Mouse (Mus musculus) embryonic facial prominence, embryonic 15.5 days (tissue): Measurements from ENCODE around the gene Olfr877. TPM values are rescaled to one million over a fixed set of nuclear protein-coding genes. Genes with fewer than 3 reads are reported as not detected.

ENCODE experiments used
- ATAC-seq: fragments of 200-750 bp; cut with Nextera tagmentation; 2 replicates; pipeline ENCODE4 v1.8.0; 2017; ENCODE audit warnings: low read depth, moderate TSS enrichment; ENCODE audit not compliant: insufficient number of reproducible peaks, low FRiP score, low TSS enrichment
- H3K27ac ChIP-seq: fragments of 300-500 bp; sonication (generic); replicated peaks from 2 replicates; pipeline ENCODE4 v1.5.1; 2015; ENCODE audit warnings: mild to moderate bottlenecking, inconsistent platforms
- H3K27me3 ChIP-seq: fragments of 300-500 bp; sonication (generic); 2 replicates; pipeline ENCODE4 v1.6.1; 2015; ENCODE audit warnings: inconsistent platforms
- H3K36me3 ChIP-seq: fragments of 300-500 bp; sonication (generic); 2 replicates; pipeline ENCODE4 v1.6.1; 2015; ENCODE audit warnings: mild to moderate bottlenecking, inconsistent platforms
- H3K4me1 ChIP-seq: fragments of 300-500 bp; sonication (generic); 2 replicates; pipeline ENCODE4 v1.6.1; 2015; ENCODE audit warnings: inconsistent platforms
- H3K4me2 ChIP-seq: fragments of 300-500 bp; sonication (generic); replicated peaks from 2 replicates; pipeline ENCODE4 v1.6.1; 2015; ENCODE audit warnings: mild to moderate bottlenecking, inconsistent platforms
- H3K4me3 ChIP-seq: fragments of 300-500 bp; sonication (generic); replicated peaks from 2 replicates; pipeline ENCODE4 v1.5.1; 2015; ENCODE audit warnings: mild to moderate bottlenecking, inconsistent platforms
- H3K9ac ChIP-seq: fragments of 300-500 bp; sonication (generic); 2 replicates; pipeline ENCODE4 v1.6.1; 2015; ENCODE audit warnings: inconsistent platforms
- H3K9me3 ChIP-seq: fragments of 300-500 bp; sonication (generic); replicated peaks from 2 replicates; pipeline ENCODE4 v1.6.1; 2016; ENCODE audit warnings: inconsistent platforms
- WGBS: fragments of 180-500 bp; shearing (Covaris S2); methylation state at CpG from one replicate; pipeline ENCODE4 v1.1.7; 2015; 5-methylcytosine and 5-hydroxymethylcytosine counted together
- polyA plus RNA-seq: library from polyadenylated mRNA; unstranded; fragments of >200 nt; fragmentation: Nextera tagmentation; extraction: Ambion mirVana; gene quantifications from 2 replicates; pipeline ENCODE4 v1.2.1, GENCODE M21; 2015

Gene Olfr877
- 0.22 and 0.28 TPM in 2 replicates for polyA plus RNA-seq

GRCm38 (mm10) chr9:37853969-37854368 is at the start of gene Olfr877:
Gene Olfr877, plus strand, starts transcription at chr9:37854269.
- Histone ChIP-seq H3K9me3 (no peaks in the 10 kb centered on the region), H3K4me2 (no peak within 1 kb of the TSS), H3K9ac (no peak within 1 kb of the TSS), H3K36me3 (no peaks in the 10 kb centered on the region), H3K4me1 (no peaks in the 10 kb centered on the region), H3K4me3 (no peak within 1 kb of the TSS), H3K27ac (no peak within 1 kb of the TSS), H3K27me3 (no peaks in the 10 kb centered on the region)
- ATAC-seq = no peak
- 81% methylated on average over 4 of the region's 4 CpGs for WGBS

- no peaks in the 10 kb centered on the region for H3K27me3 ChIP-seq
- no peak overlapping the region for H3K4me3 ChIP-seq
- H3K36me3 ChIP-seq = no peaks in the 10 kb centered on the region
- H3K9ac ChIP-seq = no peak overlapping the region
- no peak overlapping the region for H3K27ac ChIP-seq
- H3K4me2 ChIP-seq = no peak overlapping the region
- ATAC-seq = no peak
- no peaks in the 10 kb centered on the region for H3K9me3 ChIP-seq
- H3K4me1 ChIP-seq = no peaks in the 10 kb centered on the region
Measured at GRCm38 (mm10) chr9:37807235-37807634, 46.8 kb upstream of the Olfr877 start.

GRCm38 (mm10) chr9:37808456-37808855 is 45.6 kb upstream of the Olfr877 start:
- Histone ChIP-seq H3K27me3 (no peaks in the 10 kb centered on the region), H3K4me2 (no peak overlapping the region), H3K9me3 (no peaks in the 10 kb centered on the region), H3K27ac (no peak overlapping the region), H3K9ac (no peak overlapping the region), H3K36me3 (no peaks in the 10 kb centered on the region), H3K4me1 (no peaks in the 10 kb centered on the region), H3K4me3 (no peak overlapping the region)
- no peak for ATAC-seq
- 86% methylated on average over 3 of the region's 3 CpGs for whole genome bisulfite sequencing

GRCm38 (mm10) chr9:37808976-37809375 is 45.1 kb upstream of the Olfr877 start:
- no peak overlapping the region for H3K27ac ChIP-seq
- H3K9ac ChIP-seq = no peak overlapping the region
- ATAC-seq = no peak
- 76% methylated on average over 2 of the region's 2 CpGs for whole genome bisulfite sequencing
- no peak overlapping the region for H3K4me3 ChIP-seq
- H3K4me1 ChIP-seq = no peaks in the 10 kb centered on the region
- no peaks in the 10 kb centered on the region for H3K27me3 ChIP-seq
- H3K36me3 ChIP-seq = no peaks in the 10 kb centered on the region
- no peak overlapping the region for H3K4me2 ChIP-seq
- no peaks in the 10 kb centered on the region for H3K9me3 ChIP-seq

- Histone ChIP-seq H3K27me3 (no peaks in the 10 kb centered on the region), H3K9ac (no peak overlapping the region), H3K4me3 (no peak overlapping the region), H3K4me1 (no peaks in the 10 kb centered on the region), H3K4me2 (no peak overlapping the region), H3K9me3 (no peaks in the 10 kb centered on the region), H3K36me3 (no peaks in the 10 kb centered on the region), H3K27ac (no peak overlapping the region)
- no peak for ATAC-seq
- WGBS = 85% methylated on average over 3 of the region's 3 CpGs
Measured at GRCm38 (mm10) chr9:37814696-37815095, 39.4 kb upstream of the Olfr877 start.

GRCm38 (mm10) chr9:37829881-37830280 is 24.2 kb upstream of the Olfr877 start:
- Histone ChIP-seq H3K4me3 (no peak overlapping the region), H3K27me3 (no peaks in the 10 kb centered on the region), H3K36me3 (no peaks in the 10 kb centered on the region), H3K27ac (no peak overlapping the region), H3K9ac (no peak overlapping the region), H3K4me1 (no peaks in the 10 kb centered on the region), H3K9me3 (no peaks in the 10 kb centered on the region), H3K4me2 (no peak overlapping the region)
- ATAC-seq = no peak

- H3K9me3 ChIP-seq = no peaks in the 10 kb centered on the region
- no peaks in the 10 kb centered on the region for H3K36me3 ChIP-seq
- no peak overlapping the region for H3K4me3 ChIP-seq
- WGBS = 83% methylated on average over 1 of the region's 1 CpGs
- no peak overlapping the region for H3K27ac ChIP-seq
- H3K4me2 ChIP-seq = no peak overlapping the region
- H3K9ac ChIP-seq = no peak overlapping the region
- no peaks in the 10 kb centered on the region for H3K4me1 ChIP-seq
- no peaks in the 10 kb centered on the region for H3K27me3 ChIP-seq
- no peak for ATAC-seq
Measured at GRCm38 (mm10) chr9:37833341-37833740, 20.7 kb upstream of the Olfr877 start.

- H3K27me3 ChIP-seq = no peaks in the 10 kb centered on the region
- no peaks in the 10 kb centered on the region for H3K36me3 ChIP-seq
- 79% methylated on average over 2 of the region's 2 CpGs for WGBS
- no peak overlapping the region for H3K4me2 ChIP-seq
- no peaks in the 10 kb centered on the region for H3K4me1 ChIP-seq
- H3K9me3 ChIP-seq = no peaks in the 10 kb centered on the region
- no peak for ATAC-seq
- H3K4me3 ChIP-seq = no peak overlapping the region
- H3K27ac ChIP-seq = no peak overlapping the region
- no peak overlapping the region for H3K9ac ChIP-seq
Measured at GRCm38 (mm10) chr9:37849267-37849666, 4.8 kb upstream of the Olfr877 start.

- Histone ChIP-seq H3K36me3 (no peaks in the 10 kb centered on the region), H3K27me3 (no peaks in the 10 kb centered on the region), H3K4me2 (no peak overlapping the region), H3K4me1 (no peaks in the 10 kb centered on the region), H3K4me3 (no peak overlapping the region), H3K9me3 (no peaks in the 10 kb centered on the region), H3K27ac (no peak overlapping the region), H3K9ac (no peak overlapping the region)
- 80% methylated on average over 1 of the region's 1 CpGs for WGBS
- ATAC-seq = no peak
Measured at GRCm38 (mm10) chr9:37863325-37863724, 9.3 kb downstream of the Olfr877 start.

GRCm38 (mm10) chr9:37870246-37870645 is 16.2 kb downstream of the Olfr877 start:
- H3K9ac ChIP-seq = no peak overlapping the region
- H3K27me3 ChIP-seq = no peaks in the 10 kb centered on the region
- ATAC-seq = peak; percentile 70; the same call in 1 of the 2 replicates
- H3K4me1 ChIP-seq = no peaks in the 10 kb centered on the region
- no peak overlapping the region for H3K4me2 ChIP-seq
- 58% methylated on average over 1 of the region's 1 CpGs for WGBS
- no peak overlapping the region for H3K27ac ChIP-seq
- no peaks in the 10 kb centered on the region for H3K9me3 ChIP-seq
- no peaks in the 10 kb centered on the region for H3K36me3 ChIP-seq
- H3K4me3 ChIP-seq = no peak overlapping the region

- WGBS = 80% methylated on average over 1 of the region's 1 CpGs
- Histone ChIP-seq H3K27ac (no peak overlapping the region), H3K9me3 (no peaks in the 10 kb centered on the region), H3K4me2 (no peak overlapping the region), H3K4me1 (no peaks in the 10 kb centered on the region), H3K36me3 (no peaks in the 10 kb centered on the region), H3K27me3 (no peaks in the 10 kb centered on the region), H3K4me3 (no peak overlapping the region), H3K9ac (no peak overlapping the region)
- peak; percentile 65; the same call in 1 of the 2 replicates for ATAC-seq
Measured at GRCm38 (mm10) chr9:37871097-37871496, 17.0 kb downstream of the Olfr877 start.

- no peaks in the 10 kb centered on the region for H3K4me1 ChIP-seq
- H3K36me3 ChIP-seq = no peaks in the 10 kb centered on the region
- no peak overlapping the region for H3K4me2 ChIP-seq
- no peak overlapping the region for H3K27ac ChIP-seq
- no peak overlapping the region for H3K9ac ChIP-seq
- H3K27me3 ChIP-seq = no peaks in the 10 kb centered on the region
- WGBS = 55% methylated on average over 1 of the region's 1 CpGs
- ATAC-seq = no peak
- no peak overlapping the region for H3K4me3 ChIP-seq
- H3K9me3 ChIP-seq = no peaks in the 10 kb centered on the region
Measured at GRCm38 (mm10) chr9:37871536-37871935, 17.5 kb downstream of the Olfr877 start.
